Mouse (Mus musculus): ENCODE results near the gene Ptk6. TPM values are rescaled to one million over a fixed set of nuclear protein-coding genes. Genes with fewer than 3 reads are reported as not detected.
"Not testable (repeated sequence)": the region's sequence is repeated elsewhere in the genome, so short reads cannot be mapped to it uniquely, and the experiment has no call there.

Gene Ptk6
- polyA plus RNA-seq, 2 experiments from 2014 or later = not detected

GRCm38 (mm10) chr2:181218881-181219485 is 16.4 kb upstream of the Ptk6 start:
- ATAC-seq = no peak

GRCm38 (mm10) chr2:181216037-181216436 is 13.4 kb upstream of the Ptk6 start:
- ATAC-seq = no peak

GRCm38 (mm10) chr2:181213021-181213445 is 10.4 kb upstream of the Ptk6 start, which contains the start of gene Srms:
Gene Srms (minus strand): TSS chr2:181213185.
- ATAC-seq = peak; percentile 77

- ATAC-seq = peak; percentile 45
Measured at GRCm38 (mm10) chr2:181212389-181213020, 9.9 kb upstream of the Ptk6 start.

GRCm38 (mm10) chr2:181206118-181206517 is 3.5 kb upstream of the Ptk6 start:
- ATAC-seq = no peak

GRCm38 (mm10) chr2:181205678-181206077 is 3.1 kb upstream of the Ptk6 start:
- ATAC-seq = no peak

GRCm38 (mm10) chr2:181202886-181203285 is 297 bp upstream of the Ptk6 start:
- ATAC-seq = no peak

- ATAC-seq = no peak
Measured at GRCm38 (mm10) chr2:181201606-181202005, 983 bp downstream of the Ptk6 start.

- no peak for ATAC-seq
Measured at GRCm38 (mm10) chr2:181196628-181197300, 5.8 kb downstream of the Ptk6 start.

- no peak for ATAC-seq
Measured at GRCm38 (mm10) chr2:181193044-181193443, 9.5 kb downstream of the Ptk6 start.

GRCm38 (mm10) chr2:181191936-181192335 is 10.7 kb downstream of the Ptk6 start:
- no peak for ATAC-seq

- not testable (repeated sequence) for ATAC-seq
Measured at GRCm38 (mm10) chr2:181191385-181191784, 11.2 kb downstream of the Ptk6 start.

GRCm38 (mm10) chr2:181189321-181189720 is 13.3 kb downstream of the Ptk6 start:
- no peak for ATAC-seq

GRCm38 (mm10) chr2:181188681-181189080 is 13.9 kb downstream of the Ptk6 start:
- ATAC-seq = peak; percentile 6

GRCm38 (mm10) chr2:181187121-181188000 is 15.2 kb downstream of the Ptk6 start, which contains the start of gene Ppdpf:
Gene Ppdpf (plus strand): TSS chr2:181187247.
- ATAC-seq = peak; percentile 89

- peak; percentile 63 for ATAC-seq
Measured at GRCm38 (mm10) chr2:181186635-181187034, 16.0 kb downstream of the Ptk6 start.

- no peak for ATAC-seq
Measured at GRCm38 (mm10) chr2:181180898-181181297, 21.7 kb downstream of the Ptk6 start.

- ATAC-seq = no peak
Measured at GRCm38 (mm10) chr2:181178471-181178870, 24.1 kb downstream of the Ptk6 start.

- ATAC-seq = no peak
Measured at GRCm38 (mm10) chr2:181178015-181178414, 24.6 kb downstream of the Ptk6 start.

GRCm38 (mm10) chr2:181174646-181175045 is 27.9 kb downstream of the Ptk6 start:
- no peak for ATAC-seq

- ATAC-seq = no peak
Measured at GRCm38 (mm10) chr2:181166469-181166868, 36.1 kb downstream of the Ptk6 start.

GRCm38 (mm10) chr2:181160821-181161220 is 41.8 kb downstream of the Ptk6 start:
- ATAC-seq = no peak

GRCm38 (mm10) chr2:181159771-181160170 is 42.8 kb downstream of the Ptk6 start:
- no peak for ATAC-seq
